Mouse (Mus musculus) layer of hippocampus, adult 6 months (tissue): ENCODE measurements around the gene Kcnk5. TPM values are rescaled to one million over a fixed set of nuclear protein-coding genes. Genes with fewer than 3 reads are reported as not detected.

Source experiments
- long read RNA-seq, 2 experiments: library from polyadenylated mRNA; unstranded; transcript quantifications; one replicate each; pipeline ENCODE4 v2.0.0; 2019 to 2020
- polyA plus RNA-seq: library from polyadenylated mRNA; unstranded; fragments of <200 nt; fragmentation: Nextera tagmentation; gene quantifications from 2 replicates; pipeline ENCODE4 v1.2.3, GENCODE M21; 2021

Gene Kcnk5
- 0.10 and 0.14 TPM in 2 replicates for polyA plus RNA-seq
- long read RNA-seq, experiment 1 = 0 reads
- long read RNA-seq, experiment 2, partial matches to known transcripts = 0 of 1 reads
- long read RNA-seq, experiment 2, other reads (novel, unspliced or antisense) = 0 of 1 reads

DNA sequence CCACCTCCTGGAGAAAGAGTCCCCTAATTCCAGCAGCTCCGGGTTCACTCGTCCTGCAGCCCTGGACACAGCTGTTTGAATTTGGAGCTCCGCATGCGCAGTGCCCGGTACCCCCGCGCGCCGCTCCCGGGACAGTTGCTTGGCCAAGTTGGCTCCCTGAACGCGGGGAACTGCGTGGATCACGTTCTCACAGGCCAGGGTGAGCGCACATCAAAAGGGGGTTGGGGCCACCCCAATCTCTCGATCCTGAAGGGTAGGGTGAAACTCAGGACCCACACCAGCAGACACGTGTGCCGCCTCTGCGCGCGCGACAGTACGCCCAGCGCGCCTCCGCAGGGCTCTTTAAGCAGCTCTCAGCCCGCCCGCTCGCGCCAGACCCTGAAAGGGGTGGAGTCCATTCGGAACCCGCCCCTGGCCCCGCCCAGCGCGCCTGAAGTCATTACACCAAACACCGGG lies at the start of gene Kcnk5:
Gene Kcnk5 (minus strand): TSS at position 344 of the 456 bp plus-strand sequence.

DNA sequence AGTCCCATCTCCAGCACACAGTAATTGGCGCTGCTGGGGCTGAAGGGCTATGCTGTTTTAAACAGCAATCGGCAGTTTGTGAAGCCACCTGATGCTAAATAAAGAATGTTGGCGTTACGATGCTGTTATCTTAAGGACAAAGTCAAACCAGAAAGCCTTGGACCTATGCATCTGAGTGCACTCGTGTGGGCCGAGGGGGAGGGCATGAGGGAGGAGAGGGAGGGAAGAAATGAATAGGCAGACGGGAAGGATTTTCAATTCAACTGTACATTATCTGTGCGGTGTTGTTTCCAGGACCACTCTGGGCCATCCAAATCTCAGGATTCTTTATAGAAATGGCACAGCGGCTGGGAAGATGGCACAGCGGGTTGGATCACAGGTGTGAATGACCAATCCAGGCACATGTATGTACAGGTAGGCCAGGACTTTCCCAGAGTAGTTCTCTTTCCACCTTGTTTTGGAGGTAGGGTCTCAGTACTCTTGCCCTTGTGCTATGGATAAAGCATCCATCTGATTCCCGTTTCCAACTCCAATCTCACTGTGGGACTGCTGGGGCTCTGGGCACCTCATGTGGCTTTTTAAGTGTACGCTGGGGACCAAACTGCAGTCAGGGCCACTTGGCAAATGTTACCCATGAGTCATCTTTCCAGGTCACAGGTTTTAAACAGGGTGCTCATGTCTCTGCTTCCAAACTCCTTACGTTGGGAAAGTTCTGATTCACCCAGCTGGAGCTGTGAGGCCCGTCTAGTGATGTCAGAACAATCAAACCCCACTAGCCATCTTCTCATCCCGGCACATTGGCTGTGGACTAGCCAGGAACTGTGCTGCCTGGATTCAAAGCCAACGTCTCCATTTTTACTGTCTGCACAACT lies 42.9 kb downstream of the Kcnk5 start, which contains the start of gene Saysd1:
Gene Saysd1 (minus strand): TSS at position 51 of the 872 bp plus-strand sequence.

Other genes starting within 250 kb of the Kcnk5 start
- gene Gng2, start 204.2 kb downstream of the Kcnk5 start, polyA plus RNA-seq = 83.3 and 102 TPM in 2 replicates
- gene Saysd1, start 43.3 kb downstream of the Kcnk5 start, polyA plus RNA-seq = 12.2 and 12.8 TPM in 2 replicates
- gene Kcnk16, start 87.4 kb upstream of the Kcnk5 start, polyA plus RNA-seq = not detected in 2 replicates
- 7.2 and 7.9 TPM in 2 replicates for gene Nudt13, start 112.9 kb upstream of the Kcnk5 start, polyA plus RNA-seq
- gene Ecd, start 166.3 kb upstream of the Kcnk5 start, polyA plus RNA-seq = 25.5 and 32.7 TPM in 2 replicates
- gene Fam149b, start 166.4 kb upstream of the Kcnk5 start, polyA plus RNA-seq = 4.3 and 5.6 TPM in 2 replicates
- gene Dnajc9, start 207.1 kb upstream of the Kcnk5 start, polyA plus RNA-seq = 31.0 and 32.9 TPM in 2 replicates
- gene Mrps16, start 211.8 kb upstream of the Kcnk5 start, polyA plus RNA-seq = 99.0 and 103 TPM in 2 replicates